In genomic region chr17:45616046-45616650, GRCm38 (mm10) we compare ENCODE assay signal across 11 mouse cellular contexts. TPM values are rescaled to one million over a fixed set of nuclear protein-coding genes. Genes with fewer than 3 reads are reported as not detected.
"Had no signal": no experiment of that assay in that cellular context is flagged by ENCODE, and none has a peak within 500 bp of the region (broad histone marks: within the 10 kb centered on the region; RNA-seq: fewer than 3 reads in every experiment).

No protein-coding gene starts in this region.

- ATAC-seq: midbrain, embryonic 16.5 days had no signal

- H3K9me3 ChIP-seq: midbrain, embryonic 12.5 days had no signal

- H3K9ac ChIP-seq: liver, embryonic 14.5 days; midbrain, embryonic 12.5 days had no signal

- DNase-seq: kidney, adult 8-10 months; kidney, postnatal 25 days; left cerebral cortex, postnatal 4 days; lung, adult 18-20 months; thymus, postnatal 25 days had no signal

- H3K4me3 ChIP-seq: midbrain, embryonic 12.5 days had no signal

- H3K27me3 ChIP-seq: midbrain, embryonic 12.5 days had no signal

- H3K36me3 ChIP-seq: midbrain, embryonic 12.5 days had no signal

- H3K4me2 ChIP-seq: midbrain, embryonic 12.5 days had no signal

- H3K27ac ChIP-seq: liver, embryonic 14.5 days; midbrain, embryonic 12.5 days; stomach, postnatal 0 days had no signal

RNA-seq across cellular contexts. Expression of gene Mymx, which starts 14.2 kb away (rescaled TPM):
- polyA plus RNA-seq: liver, adult 2 months; liver, embryonic 14.5 days; midbrain, embryonic 12.5 days; midbrain, embryonic 16.5 days had no signal

RNA-seq across cellular contexts. Expression of gene Capn11, which starts 43.0 kb away (rescaled TPM):
- polyA plus RNA-seq: liver, embryonic 14.5 days; neural tube, embryonic 14.5 days had no signal
